Mouse (Mus musculus): ENCODE measurements around the gene Mgst3. TPM values are rescaled to one million over a fixed set of nuclear protein-coding genes. Genes with fewer than 3 reads are reported as not detected.

The Mgst3 gene
- 100 to 1,000 TPM in 2 of 4 experiments, 10 to 100 TPM in 2; 69.3 to 119 (median 87.4) TPM for total RNA-seq (2022)

GRCm38 (mm10) chr1:167393683-167394492 is at the start of gene Mgst3:
Gene Mgst3, minus strand, starts transcription at chr1:167393841.
- peak; percentile 89 for DNase-seq

- DNase-seq: no peak
Measured at GRCm38 (mm10) chr1:167438231-167438885, 44.7 kb upstream of the Mgst3 start.

DNA sequence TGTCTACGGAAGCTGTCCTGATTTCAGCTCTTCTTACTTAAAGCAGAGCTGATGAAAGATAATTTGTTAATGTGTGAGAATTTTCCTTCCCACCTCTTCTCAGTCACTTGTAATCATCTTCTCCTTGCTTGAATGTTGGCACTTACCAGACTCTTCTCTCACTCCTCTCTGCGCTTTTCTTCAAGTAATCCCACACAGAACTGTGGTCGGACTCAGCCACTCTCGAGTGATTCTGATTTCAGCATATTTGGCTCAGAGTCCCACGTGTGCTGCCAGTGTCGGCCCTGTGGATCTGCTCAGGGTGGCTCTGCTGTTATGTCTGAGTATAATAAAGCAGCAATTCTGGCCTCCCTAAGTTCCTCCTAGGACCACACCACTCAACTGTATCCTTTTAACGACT is 43.5 kb upstream of the Mgst3 start:
- no peak for DNase-seq

DNA sequence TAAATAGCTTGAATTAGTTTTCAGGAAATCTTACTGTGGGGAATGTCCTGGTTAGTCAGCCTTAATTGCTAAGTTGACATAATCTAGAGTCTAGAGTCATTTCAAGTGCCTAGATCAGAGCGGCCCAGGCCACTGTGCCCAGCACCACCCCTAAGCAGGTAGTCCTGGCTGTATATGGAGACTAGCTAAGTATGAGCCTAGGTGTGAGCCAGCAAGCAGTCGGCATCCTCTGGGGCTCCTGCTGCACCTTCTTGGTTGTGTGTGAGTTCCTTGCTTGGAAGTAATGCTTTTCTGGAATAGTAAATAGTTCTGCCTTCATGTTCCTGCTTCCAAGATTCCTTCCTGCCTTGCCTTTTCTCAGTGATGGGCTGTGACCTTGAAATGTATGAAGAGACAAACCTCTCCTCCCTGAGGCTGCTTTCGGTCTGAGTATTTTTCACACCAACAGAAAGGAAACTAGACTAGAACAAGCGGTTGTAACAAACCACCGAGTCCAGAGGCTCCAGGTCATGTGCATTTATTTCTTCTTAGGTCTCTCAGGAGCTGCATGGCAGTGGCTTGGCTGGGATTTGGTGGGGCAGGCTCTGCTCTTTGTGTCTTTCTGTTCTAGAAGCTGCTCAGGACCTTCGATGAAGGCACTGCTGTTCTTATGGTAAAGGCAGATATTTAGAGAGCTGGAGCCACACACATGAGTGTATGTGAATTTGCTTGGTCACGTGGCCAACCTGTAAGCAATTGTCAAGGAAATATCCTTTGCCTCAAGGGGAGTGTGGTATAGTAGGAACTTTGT is 42.7 kb upstream of the Mgst3 start:
- no peak for DNase-seq

DNA sequence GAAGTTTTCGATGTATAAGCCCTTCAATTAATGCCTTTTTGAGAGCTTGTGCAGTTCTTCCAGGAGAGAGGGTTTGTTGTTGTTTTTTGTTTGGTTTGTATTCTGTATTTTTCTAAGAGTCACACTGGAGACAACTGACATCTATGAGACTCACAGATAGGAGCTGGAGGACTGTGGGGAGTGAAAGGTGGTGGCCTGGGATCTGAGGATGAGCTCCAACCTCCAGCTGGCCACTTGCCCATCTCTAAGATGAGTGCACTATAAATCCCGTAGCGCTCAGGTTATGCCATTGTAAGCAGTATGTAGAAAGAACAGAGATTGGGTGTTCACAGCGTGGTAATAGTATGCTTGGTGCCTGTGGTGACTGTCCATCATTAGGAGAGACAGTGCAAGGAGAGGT is 41.3 kb upstream of the Mgst3 start:
- DNase-seq: no peak

DNA sequence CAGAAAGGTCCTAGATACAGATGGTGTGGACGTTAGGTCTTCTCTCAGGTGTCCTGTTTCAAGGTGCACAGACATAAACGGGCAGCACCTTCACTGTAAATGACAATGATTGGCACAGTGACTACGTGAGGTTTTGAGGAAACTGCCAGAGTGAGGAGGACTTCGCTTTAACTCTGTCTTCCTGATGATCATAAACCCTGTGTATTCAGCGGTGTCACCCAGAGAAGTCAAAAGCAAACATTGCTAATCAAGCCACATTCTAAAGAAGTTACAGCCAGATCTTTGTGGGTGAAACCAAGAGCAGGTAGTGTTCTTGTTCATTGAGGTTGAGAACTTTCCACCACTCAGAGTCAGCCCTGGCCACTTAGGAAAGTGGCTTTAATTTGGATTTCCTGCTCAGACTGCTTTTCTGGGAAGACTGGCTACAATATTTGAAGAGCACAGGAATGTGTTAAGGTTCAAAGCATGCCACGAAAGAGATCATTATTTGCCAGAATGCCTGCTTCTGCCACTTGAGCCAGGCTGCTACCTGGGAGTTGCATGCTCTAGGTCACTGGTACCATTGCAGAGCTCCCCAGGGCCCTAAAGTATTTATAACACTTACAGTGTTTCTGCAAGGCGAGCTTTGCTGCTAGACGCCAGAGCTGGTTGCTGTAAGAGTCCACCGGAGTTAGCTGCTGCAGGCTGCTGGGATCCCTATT is 37.5 kb upstream of the Mgst3 start:
- no peak for DNase-seq

- DNase-seq: no peak
Measured at GRCm38 (mm10) chr1:167426681-167427080, 33.0 kb upstream of the Mgst3 start.

GRCm38 (mm10) chr1:167425572-167425971 is 31.9 kb upstream of the Mgst3 start:
- DNase-seq: no peak

- DNase-seq: peak; percentile 9
Measured at GRCm38 (mm10) chr1:167422501-167423240, 29.0 kb upstream of the Mgst3 start.

GRCm38 (mm10) chr1:167414846-167415245 is 21.2 kb upstream of the Mgst3 start:
- peak; percentile 40 for DNase-seq

DNA sequence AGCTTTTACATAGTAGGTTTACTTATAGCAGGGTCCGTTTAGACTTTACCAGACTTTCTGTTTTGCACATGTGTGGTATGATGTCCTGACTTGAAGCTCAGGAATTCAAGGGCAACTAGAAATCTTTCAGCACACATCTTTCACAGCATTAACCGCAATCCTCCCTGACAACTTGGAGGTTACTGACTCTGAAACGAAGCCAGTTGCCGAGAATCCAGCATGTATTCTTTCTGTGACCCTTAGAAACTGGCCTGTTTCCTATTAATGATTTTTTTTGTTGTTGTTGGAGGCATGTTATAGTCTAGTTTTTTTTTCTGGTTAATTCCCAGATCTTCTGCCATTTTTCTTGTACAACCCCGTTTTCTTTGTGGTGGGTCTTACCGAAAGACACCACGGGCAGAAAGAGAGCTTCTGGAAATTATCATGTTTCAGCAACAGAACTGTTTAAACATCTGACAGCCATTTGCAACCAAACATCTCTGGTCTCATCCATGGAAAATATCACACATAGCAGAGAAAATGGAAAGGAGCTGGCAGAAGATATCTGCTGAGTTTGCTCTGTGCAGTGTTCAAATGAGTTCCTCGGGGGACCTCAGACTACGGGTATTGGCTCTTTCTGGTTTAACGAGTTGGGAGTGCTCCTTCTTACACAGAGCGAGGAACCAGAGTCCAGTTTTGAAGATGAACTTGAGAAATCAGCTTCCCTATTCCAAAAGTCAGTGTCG is 18.5 kb upstream of the Mgst3 start:
- DNase-seq: no peak

GRCm38 (mm10) chr1:167409601-167410000 is 16.0 kb upstream of the Mgst3 start:
- DNase-seq: no peak

DNA sequence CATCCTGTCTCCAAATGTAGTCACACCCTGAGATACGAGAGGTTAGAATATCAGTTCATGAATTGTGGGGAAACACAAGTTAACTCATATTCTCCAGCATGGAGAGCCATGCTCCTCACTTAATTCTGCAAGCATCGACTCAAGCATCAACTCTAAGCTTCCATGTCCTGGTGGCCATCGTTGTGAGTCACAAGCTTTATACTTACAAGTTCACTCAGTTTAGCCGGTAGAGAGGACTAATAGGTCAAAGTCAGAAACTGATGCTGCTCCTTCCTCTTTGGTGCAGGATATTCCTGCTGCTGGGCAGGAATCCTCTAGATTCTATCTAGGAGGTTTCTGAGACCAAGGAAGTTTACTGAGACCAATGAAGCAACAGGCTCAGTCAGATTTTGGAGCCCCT is 11.6 kb upstream of the Mgst3 start:
- DNase-seq: no peak

- DNase-seq: no peak
Measured at GRCm38 (mm10) chr1:167393281-167393680, 360 bp downstream of the Mgst3 start.

DNA sequence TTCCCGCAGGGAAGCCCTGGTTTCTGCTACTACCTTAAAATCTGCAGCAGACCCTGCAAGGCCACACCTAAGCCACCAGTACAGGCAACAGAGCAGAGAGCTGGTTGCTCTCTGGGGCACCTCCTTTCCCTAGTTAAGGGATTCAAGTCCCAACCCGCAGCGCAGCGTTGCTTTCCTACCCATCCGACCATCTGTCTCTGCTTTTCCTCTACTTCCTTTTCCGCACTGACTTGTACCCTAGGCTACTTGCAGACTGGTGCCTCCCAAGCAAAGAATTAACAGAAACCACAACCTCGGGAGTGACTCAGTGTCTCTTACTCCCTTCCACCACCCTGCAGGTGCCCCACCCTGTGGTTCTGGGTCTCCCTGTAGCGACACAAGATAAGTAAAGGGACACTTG is 954 bp downstream of the Mgst3 start:
- DNase-seq: no peak

GRCm38 (mm10) chr1:167392031-167392640 is 1.5 kb downstream of the Mgst3 start:
- DNase-seq: peak; percentile 31

GRCm38 (mm10) chr1:167391241-167391640 is 2.4 kb downstream of the Mgst3 start:
- no peak for DNase-seq

DNA sequence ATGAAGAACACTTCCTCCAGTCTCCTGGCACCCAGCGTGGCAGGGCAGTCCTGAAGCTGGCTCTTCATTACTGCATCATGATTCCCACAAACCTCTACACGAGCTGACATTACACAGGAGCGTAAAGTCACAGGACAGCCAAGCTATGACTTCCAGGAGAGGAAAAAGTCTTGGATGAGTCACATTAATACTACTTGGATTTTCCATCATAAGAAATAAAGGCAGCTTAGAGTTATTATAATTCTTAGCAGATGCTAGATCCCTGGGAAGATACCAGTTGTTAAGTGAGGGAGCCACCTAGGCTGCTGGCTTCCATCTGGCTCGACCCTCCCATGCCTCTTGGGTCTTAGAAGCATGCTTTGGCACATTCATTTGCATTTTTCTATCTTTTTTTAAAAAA is 3.3 kb downstream of the Mgst3 start:
- no peak for DNase-seq

GRCm38 (mm10) chr1:167389584-167389983 is 4.1 kb downstream of the Mgst3 start:
- no peak for DNase-seq

- no peak for DNase-seq
Measured at GRCm38 (mm10) chr1:167388571-167388970, 5.1 kb downstream of the Mgst3 start.

DNA sequence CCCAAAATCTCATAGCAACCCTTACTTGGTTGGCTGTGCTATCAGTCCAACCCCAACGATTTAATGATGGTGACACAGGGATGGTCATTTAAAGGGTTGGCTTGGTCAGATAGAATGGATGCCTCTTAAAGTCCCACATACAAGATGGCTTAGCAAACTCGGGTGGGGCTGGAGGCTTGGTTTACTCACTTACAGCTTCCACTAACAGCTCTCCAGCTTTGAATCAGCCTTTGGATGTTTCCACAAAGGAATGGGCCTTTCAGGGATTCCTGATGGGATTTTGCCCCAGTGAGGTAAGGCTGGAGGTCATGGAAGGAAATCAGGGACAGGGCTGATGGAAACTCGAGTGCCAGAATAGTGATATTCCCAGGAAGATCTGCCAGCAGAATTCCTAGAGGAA is 5.8 kb downstream of the Mgst3 start:
- no peak for DNase-seq

Data from adrenal gland, adult 8-10 months (tissue).